Mouse (Mus musculus) bone marrow macrophage, adult 2 months (primary cell): ENCODE measurements around the gene Tgfbr1. TPM values are rescaled to one million over a fixed set of nuclear protein-coding genes. Genes with fewer than 3 reads are reported as not detected.

ENCODE experiments used
- H3K27ac ChIP-seq: 2 replicates; pipeline ENCODE4 v1.5.1; 2012; ENCODE audit warnings: low read depth, low read length; ENCODE audit not compliant: insufficient read depth
- H3K4me1 ChIP-seq: 2 replicates; pipeline ENCODE4 v1.6.1; 2012; ENCODE audit warnings: low read length; ENCODE audit not compliant: control insufficient read depth, insufficient read depth
- H3K4me3 ChIP-seq: 2 replicates; pipeline ENCODE4 v1.5.1; 2012; ENCODE audit warnings: mild to moderate bottlenecking, low read length, moderate library complexity; ENCODE audit not compliant: insufficient read depth
- CTCF ChIP-seq: IDR thresholded peaks from 2 replicates; pipeline ENCODE4 v1.5.1; 2012; ENCODE audit warnings: low read depth, mild to moderate bottlenecking, low read length, moderate library complexity
- POLR2A ChIP-seq: IDR thresholded peaks from 2 replicates; pipeline ENCODE4 v1.6.1; 2012; ENCODE audit warnings: mild to moderate bottlenecking, low read depth, low read length, borderline replicate concordance
- polyA plus RNA-seq: library from polyadenylated mRNA; stranded (reverse); fragments of >200 nt; gene quantifications from 2 replicates; pipeline ENCODE4 v1.2.4, GENCODE M21; 2012; ENCODE audit not compliant: missing spikeins, insufficient read depth, insufficient read length

Tgfbr1 gene
- polyA plus RNA-seq, 1 experiment, result 52.1 TPM

GRCm38 (mm10) chr4:47319561-47320321 is 33.3 kb upstream of the Tgfbr1 start:
- H3K4me3 ChIP-seq, result no peak overlapping the region
- TF ChIP-seq CTCF (no peak), POLR2A (0 out of 2 replicates have a peak, but pooled peaks have one; percentile 3)
- H3K27ac ChIP-seq, result peak overlapping the region; percentile 82
- H3K4me1 ChIP-seq, result peaks cover 72% of the 10 kb centered on the region

GRCm38 (mm10) chr4:47322315-47322714 is 30.7 kb upstream of the Tgfbr1 start:
- H3K4me3 ChIP-seq, result no peak overlapping the region
- H3K27ac ChIP-seq, result no peak overlapping the region
- TF ChIP-seq POLR2A (no peak), CTCF (no peak)
- peaks cover 54% of the 10 kb centered on the region for H3K4me1 ChIP-seq

- Histone ChIP-seq H3K4me3 (no peak overlapping the region), H3K4me1 (peaks cover 48% of the 10 kb centered on the region), H3K27ac (no peak overlapping the region)
- TF ChIP-seq CTCF (no peak), POLR2A (no peak)
Measured at GRCm38 (mm10) chr4:47324206-47324605, 28.8 kb upstream of the Tgfbr1 start.

- Histone ChIP-seq H3K4me1 (peaks cover 26% of the 10 kb centered on the region), H3K4me3 (no peak overlapping the region), H3K27ac (no peak overlapping the region)
- TF ChIP-seq CTCF, result no peak
- no peak for TF ChIP-seq POLR2A
Measured at GRCm38 (mm10) chr4:47327782-47328181, 25.2 kb upstream of the Tgfbr1 start.

- Histone ChIP-seq H3K27ac (no peak overlapping the region), H3K4me3 (no peak overlapping the region), H3K4me1 (peaks cover 28% of the 10 kb centered on the region)
- TF ChIP-seq POLR2A (no peak), CTCF (no peak)
Measured at GRCm38 (mm10) chr4:47329285-47329684, 23.7 kb upstream of the Tgfbr1 start.

- Histone ChIP-seq H3K27ac (no peak overlapping the region), H3K4me1 (peaks cover 25% of the 10 kb centered on the region), H3K4me3 (no peak overlapping the region)
- TF ChIP-seq CTCF (no peak), POLR2A (no peak)
Measured at GRCm38 (mm10) chr4:47330378-47331052, 22.5 kb upstream of the Tgfbr1 start.

- H3K4me1 ChIP-seq, result peaks cover 18% of the 10 kb centered on the region
- H3K4me3 ChIP-seq, result no peak overlapping the region
- TF ChIP-seq CTCF (no peak), POLR2A (no peak)
- H3K27ac ChIP-seq, result no peak overlapping the region
Measured at GRCm38 (mm10) chr4:47332812-47333343, 20.1 kb upstream of the Tgfbr1 start.

- H3K4me3 ChIP-seq, result no peak overlapping the region
- H3K4me1 ChIP-seq, result peaks cover 14% of the 10 kb centered on the region
- TF ChIP-seq POLR2A, result no peak
- TF ChIP-seq CTCF, result no peak
- H3K27ac ChIP-seq, result 0 out of 2 replicates have a peak overlapping the region, but pooled peaks have one; percentile 12
Measured at GRCm38 (mm10) chr4:47333541-47333940, 19.5 kb upstream of the Tgfbr1 start.

GRCm38 (mm10) chr4:47336941-47337600 is 16.0 kb upstream of the Tgfbr1 start:
- Histone ChIP-seq H3K4me1 (peaks cover 14% of the 10 kb centered on the region), H3K27ac (no peak overlapping the region), H3K4me3 (no peak overlapping the region)
- TF ChIP-seq POLR2A (no peak), CTCF (no peak)
